Mouse (Mus musculus) C2C12 (cell line): ENCODE results near the gene Lce1h. TPM values are rescaled to one million over a fixed set of nuclear protein-coding genes. Genes with fewer than 3 reads are reported as not detected.

Experiments used
- H3K27me3 ChIP-seq: one replicate; pipeline ENCODE4 v1.6.1; 2011; ENCODE audit not compliant: control insufficient read depth, insufficient read depth, insufficient read length
- H3K36me3 ChIP-seq: one replicate; pipeline ENCODE4 v1.6.1; 2011; ENCODE audit not compliant: control insufficient read depth, insufficient read depth
- H3K4me3 ChIP-seq: one replicate; pipeline ENCODE4 v1.5.1; 2011; ENCODE audit warnings: mild to moderate bottlenecking, control low read depth; ENCODE audit not compliant: poor library complexity, insufficient read depth, severe bottlenecking
- H3K79me2 ChIP-seq: one replicate; pipeline ENCODE4 v1.6.1; 2011; ENCODE audit not compliant: control insufficient read depth, insufficient read depth
- H3K79me3 ChIP-seq: one replicate; pipeline ENCODE4 v1.6.1; 2011; ENCODE audit warnings: low read depth, control low read depth
- H3ac ChIP-seq: one replicate; pipeline ENCODE3; 2011; ENCODE audit warnings: low read depth; ENCODE audit not compliant: control insufficient read depth, insufficient read length
- CEBPB ChIP-seq: IDR thresholded peaks from one replicate; pipeline ENCODE4 v1.6.1; 2011; ENCODE audit warnings: low read depth, mild to moderate bottlenecking, control low read depth, moderate library complexity
- CTCF ChIP-seq: IDR thresholded peaks from one replicate; pipeline ENCODE4 v1.5.1; 2011; ENCODE audit not compliant: control insufficient read depth, insufficient read depth, insufficient read length
- FOSL1 ChIP-seq: IDR thresholded peaks from one replicate; pipeline ENCODE4 v1.8.0; 2011; ENCODE audit warnings: mild to moderate bottlenecking, low read length; ENCODE audit not compliant: poor library complexity, insufficient read depth, severe bottlenecking
- MAX ChIP-seq: IDR thresholded peaks from one replicate; pipeline ENCODE4 v1.6.1; 2011; ENCODE audit warnings: mild to moderate bottlenecking, control low read depth
- MYOD1 ChIP-seq: IDR thresholded peaks from one replicate; pipeline ENCODE4 v1.6.1; 2011; ENCODE audit warnings: low read depth; ENCODE audit not compliant: control insufficient read depth, insufficient read length
- MYOG ChIP-seq: IDR thresholded peaks from one replicate; pipeline ENCODE4 v1.6.1; 2011; ENCODE audit not compliant: control insufficient read depth, insufficient read length; ENCODE audit errors: extremely low read depth
- USF1 ChIP-seq: IDR thresholded peaks from one replicate; pipeline ENCODE4 v1.6.1; 2011; ENCODE audit warnings: low read depth, mild to moderate bottlenecking, control low read depth, moderate library complexity
- long read RNA-seq, 2 experiments: library from polyadenylated mRNA; unstranded; transcript quantifications; one replicate each; pipeline ENCODE4 v2.0.0; 2019 to 2020
- polyA plus RNA-seq: library from polyadenylated mRNA; unstranded; fragments of >200 nt; fragmentation: generic; extraction: Trizol; gene quantifications from one replicate; pipeline ENCODE4 v1.2.1, GENCODE M21; 2012; ENCODE audit warnings: missing spikeins

The Lce1h gene
- 0.35 TPM for polyA plus RNA-seq
- long read RNA-seq, experiment 1: 0 reads
- long read RNA-seq, experiment 2, partial matches to known transcripts: 0 of 2 reads
- long read RNA-seq, experiment 2, other reads (novel, unspliced or antisense): 0 of 2 reads

- Histone ChIP-seq H3K27me3 (no peaks in the 10 kb centered on the region), H3K79me2 (no peaks in the 10 kb centered on the region), H3K4me3 (no peak within 1 kb of the TSS), H3K36me3 (no peaks in the 10 kb centered on the region), H3ac (no peak within 1 kb of the TSS), H3K79me3 (no peaks in the 10 kb centered on the region)
- TF ChIP-seq USF1 (no peak), CEBPB (no peak), MYOG (no peak), CTCF (no peak), FOSL1 (no peak)
These were observed at the start of gene Lce1h for GRCm38 (mm10) chr3:92764965-92765364. TSS of gene Lce1h (minus strand) at chr3:92765065.

GRCm38 (mm10) chr3:92807791-92808190, 42.9 kb upstream of the Lce1h start, which contains the start of gene Lce1k:
TSS of gene Lce1k (minus strand) at chr3:92807891.
- no peak for TF ChIP-seq MYOG
- no peaks in the 10 kb centered on the region for H3K36me3 ChIP-seq
- no peaks in the 10 kb centered on the region for H3K27me3 ChIP-seq
- no peaks in the 10 kb centered on the region for H3K79me2 ChIP-seq
- H3K79me3 ChIP-seq: no peaks in the 10 kb centered on the region
- no peak within 1 kb of the TSS for H3ac ChIP-seq
- H3K4me3 ChIP-seq: no peak within 1 kb of the TSS

GRCm38 (mm10) chr3:92790414-92790813, 25.5 kb upstream of the Lce1h start, which contains the start of gene Lce1j:
TSS of gene Lce1j (minus strand) at chr3:92790514.
- H3K79me2 ChIP-seq: no peaks in the 10 kb centered on the region
- no peaks in the 10 kb centered on the region for H3K36me3 ChIP-seq
- TF ChIP-seq MYOD1 (no peak), FOSL1 (no peak), USF1 (no peak), MAX (no peak), CTCF (no peak), MYOG (no peak), CEBPB (no peak)
- H3K27me3 ChIP-seq: no peaks in the 10 kb centered on the region
- no peak within 1 kb of the TSS for H3K4me3 ChIP-seq
- H3ac ChIP-seq: no peak within 1 kb of the TSS
- no peaks in the 10 kb centered on the region for H3K79me3 ChIP-seq

GRCm38 (mm10) chr3:92778799-92779198, 13.9 kb upstream of the Lce1h start, which contains the start of gene Lce1i:
TSS of gene Lce1i (minus strand) at chr3:92778899.
- TF ChIP-seq CTCF: no peak
- no peak for TF ChIP-seq MAX
- no peak for TF ChIP-seq MYOD1
- TF ChIP-seq FOSL1: no peak
- TF ChIP-seq MYOG: no peak
- no peak for TF ChIP-seq USF1
- Histone ChIP-seq H3K4me3 (no peak within 1 kb of the TSS), H3K79me3 (no peaks in the 10 kb centered on the region), H3K36me3 (no peaks in the 10 kb centered on the region), H3K79me2 (no peaks in the 10 kb centered on the region), H3K27me3 (peaks cover 4% of the 10 kb centered on the region), H3ac (no peak within 1 kb of the TSS)

- TF ChIP-seq USF1: no peak
- TF ChIP-seq MYOD1: no peak
- TF ChIP-seq MAX: no peak
- TF ChIP-seq CEBPB: no peak
- TF ChIP-seq FOSL1: no peak
- no peak for TF ChIP-seq MYOG
- no peak for TF ChIP-seq CTCF
- no peak overlapping the region for H3K4me3 ChIP-seq
- H3ac ChIP-seq: no peak overlapping the region
- H3K79me2 ChIP-seq: no peaks in the 10 kb centered on the region
- H3K79me3 ChIP-seq: no peaks in the 10 kb centered on the region
- no peaks in the 10 kb centered on the region for H3K36me3 ChIP-seq
- H3K27me3 ChIP-seq: peaks cover 4% of the 10 kb centered on the region
These were observed 6.7 kb upstream of the Lce1h start for GRCm38 (mm10) chr3:92771573-92771972.

GRCm38 (mm10) chr3:92753197-92753596, 11.7 kb downstream of the Lce1h start:
- no peaks in the 10 kb centered on the region for H3K36me3 ChIP-seq
- no peaks in the 10 kb centered on the region for H3K27me3 ChIP-seq
- H3ac ChIP-seq: no peak overlapping the region
- H3K79me2 ChIP-seq: no peaks in the 10 kb centered on the region
- H3K79me3 ChIP-seq: no peaks in the 10 kb centered on the region
- TF ChIP-seq MYOD1 (no peak), FOSL1 (no peak), MYOG (no peak), CEBPB (no peak), MAX (no peak), CTCF (no peak), USF1 (no peak)
- H3K4me3 ChIP-seq: no peak overlapping the region
